Mouse (Mus musculus) adipocyte (in vitro differentiated cells): Measurements from ENCODE around the gene Anks1b.

Experiments used
- DNase-seq: peaks from one replicate; pipeline ENCODE4 v3.0.0-alpha.2; 2016; ENCODE audit warnings: low spot score

Gene Anks1b

DNA sequence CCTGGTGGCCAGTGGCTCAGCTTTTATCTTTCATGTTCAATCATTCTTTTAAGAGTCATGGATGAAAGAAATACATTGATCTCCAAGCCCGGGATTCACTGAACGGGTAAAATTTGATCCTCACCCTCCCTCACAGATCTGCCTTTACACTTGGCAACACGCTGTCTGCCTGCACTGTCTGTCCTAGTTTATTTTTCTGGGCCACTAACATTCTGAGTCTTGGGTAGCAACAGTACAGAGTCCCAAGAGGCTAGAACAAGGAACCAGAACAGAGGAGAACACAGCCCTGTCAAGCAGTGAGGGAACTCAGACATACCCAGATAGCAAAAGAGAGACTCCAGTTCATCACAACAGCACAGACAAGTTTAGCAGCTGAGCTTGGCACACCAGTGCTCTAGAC lies 797.0 kb downstream of the Anks1b start:
- no peak for DNase-seq

DNA sequence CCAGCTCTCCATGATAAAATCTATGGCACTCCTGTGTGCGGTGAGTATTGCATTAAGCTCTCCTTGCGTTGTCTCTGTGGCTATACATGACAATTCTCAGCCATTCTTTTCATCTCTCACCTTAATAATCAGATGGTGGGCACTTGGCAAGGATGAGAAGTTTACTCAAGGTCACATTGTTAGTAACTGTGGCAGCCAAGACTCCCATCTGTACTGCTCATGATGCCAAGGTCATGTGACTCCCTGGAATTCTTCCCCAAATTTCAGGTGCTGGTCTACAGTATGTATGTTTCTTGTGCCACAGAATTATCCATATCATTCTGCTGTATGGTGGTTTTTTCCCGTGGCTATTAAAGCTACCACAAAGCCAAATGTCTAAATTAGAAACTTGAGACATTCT lies 798.8 kb downstream of the Anks1b start:
- no peak for DNase-seq

DNA sequence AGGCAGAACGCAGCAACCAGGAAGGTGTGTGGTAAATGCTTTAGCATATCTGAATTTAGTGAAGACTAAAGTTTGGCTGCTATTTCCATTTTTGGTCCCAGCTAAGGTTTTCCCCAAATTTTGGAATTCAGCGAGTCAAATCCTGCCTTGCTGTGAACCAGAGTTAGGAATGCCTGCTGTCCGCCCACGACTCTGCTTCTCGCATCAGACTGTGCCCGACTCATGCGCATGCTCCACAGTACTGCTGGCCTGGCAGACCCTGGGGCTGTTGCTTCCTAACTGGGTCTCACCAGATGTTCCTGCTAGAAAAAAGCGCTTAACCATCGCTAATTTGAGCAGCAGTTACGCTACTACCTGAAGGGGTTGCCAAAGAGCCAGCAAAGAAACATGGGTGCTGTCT lies 801.1 kb downstream of the Anks1b start:
- DNase-seq, result no peak

DNA sequence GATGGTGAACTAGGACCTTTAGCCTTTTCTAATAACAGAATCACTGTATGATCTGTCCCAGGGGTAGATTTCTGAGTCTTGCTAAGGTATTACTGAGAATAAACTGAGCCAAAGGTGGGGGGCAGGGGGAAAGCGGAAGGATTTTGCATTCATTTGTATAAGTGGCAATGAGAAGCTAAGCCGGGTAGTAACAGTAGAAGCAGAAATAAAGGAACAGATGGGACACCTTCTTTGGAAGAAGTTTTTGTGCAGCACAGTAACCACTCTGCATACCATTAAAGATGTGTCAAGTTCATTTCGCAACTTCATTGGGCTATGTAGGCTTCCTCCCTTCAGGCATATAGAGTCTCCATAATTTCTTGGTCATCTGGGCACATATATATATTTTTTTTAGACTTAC lies 804.1 kb downstream of the Anks1b start:
- no peak for DNase-seq

DNA sequence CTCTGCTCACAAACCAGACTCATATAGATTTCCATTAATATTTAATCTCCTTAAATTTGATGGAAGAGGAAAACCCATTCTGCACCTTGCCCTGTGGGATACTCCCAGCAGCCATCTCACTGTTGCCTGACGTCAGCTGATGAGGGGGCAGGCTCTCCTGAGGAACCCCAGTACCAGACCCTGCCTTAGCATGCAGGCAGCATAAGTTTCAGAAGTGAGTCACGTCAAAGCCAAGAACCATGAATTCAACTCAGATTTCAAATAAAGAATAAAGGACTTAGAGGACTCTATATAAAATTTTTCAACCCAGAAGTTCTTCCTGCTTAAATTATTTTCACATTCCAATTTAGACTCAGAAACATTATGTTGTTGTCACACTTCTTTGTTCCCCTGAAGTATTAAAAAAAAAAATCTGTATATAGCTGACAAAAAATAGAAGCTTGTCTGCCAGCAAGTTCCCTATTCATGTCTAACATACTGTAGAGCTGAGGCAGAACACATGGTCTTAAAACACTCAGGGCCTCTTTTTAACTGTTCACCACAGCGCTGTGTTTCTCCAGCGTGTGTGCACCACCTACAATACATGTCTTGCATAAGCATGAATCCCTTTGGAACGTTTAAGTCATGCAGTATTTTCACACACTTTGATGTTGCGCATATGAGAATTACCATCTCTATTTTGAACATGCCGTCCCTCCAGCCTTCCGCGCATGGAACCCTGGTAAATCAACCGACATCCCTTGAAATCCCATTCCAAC lies 806.6 kb downstream of the Anks1b start:
- DNase-seq, result no peak

DNA sequence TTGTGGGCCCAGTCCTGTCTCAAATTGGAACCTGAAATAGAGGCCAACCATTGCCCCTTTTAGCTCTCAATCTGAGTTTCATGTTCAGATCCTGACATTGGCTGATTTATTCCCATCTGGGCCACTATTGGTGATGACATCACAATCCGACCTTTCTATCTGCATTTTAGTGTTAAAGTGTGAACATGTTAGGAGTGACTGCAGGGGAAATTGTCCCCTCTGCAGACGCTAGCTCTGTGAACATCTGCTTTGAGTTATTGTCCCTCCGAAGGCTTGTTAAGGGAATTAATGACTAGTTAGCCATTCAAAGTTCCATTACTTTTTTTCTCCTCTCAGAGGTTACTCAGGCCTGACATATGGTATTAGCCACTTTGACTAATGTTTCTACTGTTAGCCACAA lies 810.5 kb downstream of the Anks1b start:
- DNase-seq, result no peak

DNA sequence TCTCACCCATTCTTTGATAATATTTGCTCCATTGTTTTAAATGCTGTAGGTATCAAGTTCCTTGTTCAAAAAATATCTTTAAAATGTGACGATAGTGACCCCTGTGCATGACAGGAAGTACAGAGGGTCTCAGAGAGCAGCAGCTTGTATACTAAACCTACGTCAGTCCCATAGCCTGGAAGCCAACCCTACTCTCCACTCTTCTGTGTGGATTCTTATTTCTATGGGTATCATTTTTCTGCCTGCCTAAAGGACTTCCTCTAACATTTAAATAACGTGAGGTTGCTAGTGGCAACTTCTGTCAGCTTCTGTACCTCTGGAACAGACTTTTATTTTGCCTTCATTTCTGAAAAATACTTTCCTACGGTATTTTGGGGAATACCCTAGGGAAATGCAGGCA lies 812.1 kb downstream of the Anks1b start:
- DNase-seq, result no peak

DNA sequence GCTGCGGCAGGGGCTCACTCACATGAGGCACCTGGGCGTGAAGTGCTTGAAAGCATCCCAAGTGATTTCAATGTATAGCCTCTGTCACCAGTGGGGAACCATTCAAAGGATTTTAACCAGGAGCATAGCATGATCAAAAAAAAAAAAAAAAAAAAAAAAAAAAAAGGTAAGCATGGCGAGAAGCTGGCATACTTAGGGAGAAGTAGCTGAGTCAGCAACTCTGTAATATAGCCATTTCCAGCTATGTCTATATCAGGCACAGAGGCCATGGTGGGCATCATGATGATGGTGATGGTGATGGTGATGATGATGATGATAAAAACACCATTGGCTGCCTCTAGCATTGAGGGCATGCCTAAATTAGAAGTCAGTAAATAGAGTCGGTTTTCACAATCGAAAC lies 814.8 kb downstream of the Anks1b start:
- DNase-seq, result no peak

DNA sequence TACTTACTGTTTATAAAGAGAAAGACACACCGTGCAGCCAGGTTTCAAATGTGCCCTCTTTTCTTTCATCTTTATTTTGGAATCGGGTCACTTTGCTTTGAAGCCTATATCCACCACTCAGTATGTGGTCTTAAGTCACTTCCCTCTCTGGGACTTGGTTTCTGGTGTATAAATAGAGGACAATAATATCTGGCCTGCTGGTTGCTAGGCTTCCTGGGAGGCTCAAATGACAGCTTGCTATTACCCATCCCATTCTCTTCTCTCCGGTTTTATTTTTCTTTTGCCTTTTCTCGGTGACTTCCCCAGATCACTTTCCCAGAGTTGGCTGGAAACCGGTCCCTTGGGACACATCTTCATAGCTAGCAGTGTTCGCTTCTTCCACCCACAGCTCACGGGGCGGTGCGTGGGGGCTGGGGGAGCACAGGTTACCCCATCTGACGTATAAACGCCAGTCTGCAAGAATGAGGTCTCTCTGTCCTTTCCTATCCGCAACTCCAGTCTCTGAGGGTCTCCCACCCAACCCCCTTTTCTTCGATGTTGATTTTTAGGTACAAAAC lies 815.5 kb downstream of the Anks1b start:
- DNase-seq, result peak; percentile 8

DNA sequence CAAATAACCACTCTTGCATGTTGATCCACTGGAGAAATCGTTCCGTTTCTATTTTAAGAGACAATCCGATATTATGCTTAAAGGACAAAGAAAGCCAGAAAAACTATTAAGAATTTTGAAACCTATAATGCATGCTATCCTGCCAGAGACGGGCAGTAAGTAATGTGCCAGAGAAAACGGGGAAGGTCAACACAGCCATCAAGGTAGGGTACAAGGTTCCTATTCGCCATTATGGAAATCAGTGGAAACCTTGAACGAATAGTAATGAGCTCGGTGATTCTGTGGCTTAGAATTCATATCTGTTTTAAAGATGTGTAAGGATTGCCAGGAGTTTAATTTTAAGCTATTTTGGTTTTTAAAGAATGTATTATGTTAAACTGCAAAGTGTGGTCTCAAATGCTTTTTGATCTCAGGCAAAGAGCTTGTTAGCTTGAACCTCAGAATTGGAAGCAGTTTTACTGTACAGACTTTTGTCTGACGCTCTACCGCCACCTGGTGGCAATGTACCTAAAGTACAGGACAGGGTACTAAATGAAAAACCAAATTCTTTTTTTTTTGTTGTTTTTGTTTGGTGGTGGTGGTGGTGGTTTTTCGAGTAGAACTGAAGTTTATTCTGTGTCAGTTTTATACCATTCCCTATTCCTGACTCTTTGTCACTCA lies 816.7 kb downstream of the Anks1b start:
- peak; percentile 76 for DNase-seq

DNA sequence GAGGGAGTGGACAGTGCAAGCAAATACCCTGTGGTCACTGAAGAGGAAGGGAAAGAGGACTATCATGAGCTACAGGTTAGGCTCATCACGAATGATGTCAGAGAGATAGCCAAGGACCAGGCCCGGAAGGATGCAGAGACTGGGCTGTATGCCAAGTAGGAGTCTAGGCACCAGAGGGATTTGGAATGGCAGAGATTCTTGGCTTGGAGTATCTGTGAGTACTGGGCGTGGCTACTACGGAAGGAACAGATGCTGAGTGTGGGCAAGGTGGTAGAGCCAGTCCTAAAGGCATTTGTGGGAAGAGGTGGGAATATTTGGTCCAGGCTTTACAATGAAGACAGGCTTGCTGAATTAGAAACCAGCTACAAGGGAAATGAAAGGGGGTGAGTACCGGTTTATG lies 823.4 kb downstream of the Anks1b start:
- DNase-seq, result no peak

DNA sequence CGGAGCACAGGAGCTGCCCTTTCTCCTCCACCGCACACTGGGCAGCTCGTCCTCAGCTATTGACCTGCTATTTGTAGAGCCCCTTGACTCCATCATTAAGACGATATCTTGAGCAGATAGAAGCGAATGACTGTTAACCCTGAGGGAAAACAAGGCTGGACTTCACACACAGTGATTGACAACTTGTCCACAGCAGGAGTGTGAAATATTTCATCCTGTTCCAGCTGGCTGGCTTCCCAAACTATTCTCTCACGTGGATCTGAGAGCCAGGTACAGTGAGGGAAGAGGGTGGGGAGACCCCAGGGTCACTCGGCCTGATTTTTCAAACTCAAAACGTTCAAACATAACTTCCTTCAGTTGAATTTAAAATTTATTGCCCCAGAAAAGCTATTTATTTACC lies 824.1 kb downstream of the Anks1b start:
- no peak for DNase-seq

DNA sequence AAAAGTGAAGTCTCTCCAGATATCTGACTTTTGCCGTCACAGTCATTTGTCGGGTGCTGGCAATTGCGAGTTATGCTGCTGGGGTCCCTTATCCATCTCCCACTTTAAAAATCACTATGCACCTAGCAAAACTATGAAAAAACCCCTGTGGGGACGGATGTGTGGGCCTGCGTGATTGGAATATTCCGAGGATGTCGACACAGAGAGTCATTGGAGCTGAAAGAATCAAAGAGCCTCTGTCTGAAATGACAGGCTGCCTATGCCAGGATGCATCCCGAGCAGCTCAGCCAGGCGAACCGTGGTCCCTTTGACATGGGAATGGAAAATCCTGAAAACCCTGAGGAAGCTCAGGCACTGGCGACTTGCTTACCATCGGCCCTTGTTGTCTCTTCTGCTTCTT lies 825.9 kb downstream of the Anks1b start:
- no peak for DNase-seq

DNA sequence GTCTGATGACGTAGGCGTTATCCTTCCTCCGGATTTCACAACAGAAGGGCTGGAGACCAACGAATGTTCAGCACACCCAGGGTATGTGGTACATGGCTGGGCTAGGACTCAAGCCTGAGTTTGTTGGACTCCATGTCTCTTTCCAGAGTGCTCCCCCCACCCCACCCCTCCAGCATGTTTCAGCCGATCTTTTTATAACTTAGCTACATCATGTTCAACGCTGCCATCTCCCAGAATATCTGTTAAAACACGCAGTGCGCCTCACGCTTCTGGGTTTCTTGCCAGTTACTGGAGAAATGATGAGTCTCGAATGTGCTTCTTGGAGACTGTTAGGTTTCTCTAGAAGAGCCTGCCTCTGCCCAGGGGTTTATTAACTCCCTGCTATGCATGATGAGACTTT lies 831.3 kb downstream of the Anks1b start:
- no peak for DNase-seq

DNA sequence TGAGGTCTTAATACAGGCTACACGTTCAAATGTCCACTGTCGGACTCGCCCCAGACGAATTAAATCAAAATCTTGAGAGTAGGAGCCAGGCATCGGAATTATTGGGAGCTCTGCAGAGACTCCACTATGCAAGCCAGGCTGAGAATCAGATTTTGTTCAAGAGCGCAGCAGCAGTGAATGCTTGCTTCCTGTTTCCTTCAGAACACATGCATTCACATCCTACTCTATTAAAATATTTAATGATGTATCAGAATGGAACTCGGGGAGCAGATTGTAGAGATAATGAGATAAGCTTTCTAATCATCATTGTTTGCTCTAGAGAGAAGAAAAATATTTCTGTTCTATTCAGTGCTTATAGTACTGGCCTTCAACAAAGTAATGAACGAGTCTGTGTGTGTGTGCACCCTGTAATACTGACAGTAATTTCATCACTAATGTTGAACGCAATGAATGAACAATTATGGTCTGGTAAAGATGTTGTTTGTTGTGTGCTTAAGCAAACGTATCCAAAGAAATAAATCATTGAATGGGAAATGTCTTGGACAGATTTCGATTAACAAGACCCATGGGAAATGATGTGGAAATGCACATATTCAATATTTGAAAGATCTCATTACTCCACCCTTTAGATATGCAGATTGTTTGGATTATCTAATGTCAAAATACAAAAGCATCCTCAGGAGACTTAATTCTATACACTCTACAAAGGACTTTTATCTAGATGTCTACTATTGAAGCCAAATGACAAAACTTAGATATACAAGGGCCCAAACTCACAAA lies 835.7 kb downstream of the Anks1b start:
- no peak for DNase-seq

DNA sequence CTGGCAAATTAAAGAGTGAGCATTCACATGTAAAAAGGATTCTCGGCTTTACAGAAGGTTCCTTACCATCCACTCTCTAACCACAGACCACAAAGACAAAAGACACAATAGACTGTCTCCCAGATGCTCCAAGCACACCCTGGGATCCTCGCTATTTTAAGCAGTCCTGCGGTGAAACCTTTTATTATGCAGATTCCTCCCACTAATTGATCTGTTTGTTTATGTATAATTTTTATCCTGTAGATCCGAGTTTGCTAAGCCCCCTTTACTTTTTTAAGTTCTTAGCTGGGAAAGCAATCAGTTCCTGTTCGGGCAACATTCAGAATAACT lies 836.3 kb downstream of the Anks1b start:
- DNase-seq, result no peak

DNA sequence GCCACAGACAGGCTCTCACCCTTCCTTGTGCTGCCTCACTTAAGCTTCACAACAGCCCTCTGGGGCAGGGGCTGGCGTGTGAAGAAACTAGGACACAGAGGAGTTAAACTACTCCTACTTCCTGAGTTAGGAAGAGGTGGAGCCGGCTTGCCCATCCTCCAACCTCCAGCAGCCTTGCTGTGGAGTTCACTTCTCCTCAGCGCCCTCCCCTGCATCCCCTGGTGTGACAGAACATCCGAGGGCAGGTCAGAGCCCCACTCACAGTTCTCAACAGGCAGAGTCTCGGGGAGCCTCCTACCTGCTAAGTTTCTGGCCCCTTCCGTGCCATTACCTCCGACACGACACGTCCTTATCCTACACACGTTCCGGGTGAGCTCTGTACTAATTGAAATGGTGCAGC lies 844.7 kb downstream of the Anks1b start:
- no peak for DNase-seq

DNA sequence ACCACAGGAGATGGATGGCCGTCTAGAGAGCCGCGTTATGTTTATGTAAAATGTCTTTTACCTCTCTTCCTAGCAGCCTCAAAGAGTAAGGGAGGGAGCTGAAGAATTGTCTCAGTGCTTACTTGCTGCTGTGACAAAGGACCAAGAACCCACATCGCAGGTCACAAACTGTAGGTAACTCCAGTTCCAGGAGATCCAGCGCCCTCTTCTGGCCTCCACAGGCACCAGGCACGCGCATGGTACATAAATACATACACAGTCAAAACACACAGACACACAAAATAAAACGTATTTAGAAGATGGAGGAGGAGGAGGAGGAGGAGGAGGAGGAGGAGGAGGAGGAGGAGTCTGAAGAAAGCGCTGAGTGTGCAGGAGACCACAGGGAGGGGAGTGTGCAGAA lies 845.4 kb downstream of the Anks1b start:
- DNase-seq, result no peak

DNA sequence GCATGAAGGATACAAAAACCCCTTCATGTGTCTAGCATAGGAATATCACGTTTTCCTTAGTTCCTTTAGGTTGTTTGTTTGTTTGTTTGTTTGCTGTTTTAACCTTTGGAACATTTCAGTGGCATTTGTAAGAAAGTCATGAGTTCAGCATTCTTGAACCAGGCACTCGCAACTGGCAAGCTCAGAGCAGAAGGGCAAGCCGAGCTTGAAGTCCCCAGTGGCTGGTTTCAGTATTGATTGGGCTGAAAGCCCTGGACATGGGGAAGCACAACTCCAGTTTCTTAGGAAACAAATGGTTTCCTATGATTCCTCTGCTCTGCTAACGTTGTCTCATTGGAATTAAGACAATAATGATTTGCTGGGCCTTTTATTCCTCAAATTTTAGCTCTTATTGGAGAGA lies 846.7 kb downstream of the Anks1b start:
- peak; percentile 78 for DNase-seq

DNA sequence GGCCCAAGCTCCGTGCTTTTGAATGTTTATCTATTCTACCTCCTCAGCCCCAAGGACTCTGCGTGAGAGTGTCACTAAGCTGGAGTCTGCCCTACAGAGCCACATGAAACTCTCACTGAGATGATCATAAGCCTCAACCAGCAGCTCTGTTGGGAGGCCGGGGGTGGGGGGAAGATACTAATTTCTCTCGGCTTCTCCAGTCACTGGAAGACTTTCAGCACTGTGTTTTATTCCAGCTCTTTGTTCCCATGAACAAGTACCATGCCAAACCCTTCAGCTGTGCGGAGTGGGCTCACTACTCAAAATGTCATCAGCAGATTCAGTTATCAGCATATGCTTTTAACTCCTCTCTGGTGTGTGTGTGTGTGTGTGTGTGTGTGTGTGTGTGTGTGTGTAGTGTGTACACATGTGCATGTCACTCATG lies 849.8 kb downstream of the Anks1b start:
- DNase-seq, result no peak

DNA sequence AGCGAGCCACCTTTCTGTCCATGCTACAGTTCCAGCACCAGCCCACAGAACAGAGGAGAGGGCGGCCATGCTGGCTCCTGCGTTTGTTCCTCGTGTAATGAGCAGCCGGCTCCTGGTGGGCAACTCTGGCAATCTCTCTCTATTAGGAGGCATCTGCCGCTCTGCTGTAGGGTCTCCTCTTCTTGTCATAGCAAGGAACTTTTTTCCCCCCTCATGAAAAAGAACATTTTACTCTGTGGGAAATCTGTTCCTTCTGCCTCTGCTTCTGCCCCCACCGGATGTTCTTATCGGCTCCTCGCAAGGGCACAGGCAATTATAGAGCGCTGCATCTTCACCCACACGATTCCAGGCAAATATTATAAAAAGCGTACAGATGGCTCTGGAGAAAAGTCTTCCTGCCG lies 850.6 kb downstream of the Anks1b start:
- no peak for DNase-seq

DNA sequence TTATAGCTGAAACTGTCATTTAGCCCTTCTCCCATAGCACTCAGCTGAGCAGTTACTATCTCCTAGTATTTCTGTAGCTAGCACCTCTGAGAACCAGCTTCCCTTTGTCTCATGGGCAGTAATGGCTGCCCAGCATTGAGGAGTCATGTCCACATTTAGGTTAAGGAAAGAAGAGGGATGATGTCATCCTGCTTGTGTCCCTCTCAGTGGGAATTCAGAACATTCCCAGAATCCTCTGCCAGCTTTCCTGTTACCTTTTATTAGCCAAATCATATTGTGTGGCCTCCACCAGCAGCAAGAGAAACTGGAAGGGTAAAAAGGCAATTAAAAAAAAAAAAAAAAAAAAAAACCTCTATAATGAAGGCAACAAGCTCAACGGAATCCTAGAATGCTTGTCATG lies 851.6 kb downstream of the Anks1b start:
- DNase-seq, result no peak
